Mouse (Mus musculus): ENCODE measurements around the gene Ctsd.

The Ctsd gene

GRCm38 (mm10) chr7:142400112-142400749 is 12.4 kb upstream of the Ctsd start:
- DNase-seq (ENCODE audit: low read depth, low spot score), result no peak

DNA sequence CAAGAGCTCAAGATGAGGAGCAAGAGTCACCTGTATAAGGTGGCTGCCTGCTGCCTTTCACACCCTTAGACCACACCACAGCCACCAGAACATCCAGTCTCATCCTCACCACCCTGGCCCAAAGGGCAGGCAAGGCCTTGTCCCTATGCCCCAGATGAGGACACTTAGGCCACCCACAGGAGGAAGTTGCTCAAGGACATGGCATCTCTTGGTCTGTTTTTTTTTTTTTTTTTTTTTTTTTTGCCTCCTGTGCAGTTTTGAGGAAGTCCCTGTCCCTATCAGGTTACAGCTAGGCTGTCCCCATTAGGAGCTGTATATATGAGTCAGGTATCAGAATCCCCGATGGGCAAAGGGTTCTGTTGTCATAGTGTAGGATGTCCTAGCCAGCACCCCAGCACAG is 11.4 kb upstream of the Ctsd start:
- DNase-seq (ENCODE audit: low read depth, low spot score), result peak; percentile 68

- DNase-seq (ENCODE audit: low read depth, low spot score), result no peak
These were observed 10.2 kb upstream of the Ctsd start for GRCm38 (mm10) chr7:142398052-142398451.

DNA sequence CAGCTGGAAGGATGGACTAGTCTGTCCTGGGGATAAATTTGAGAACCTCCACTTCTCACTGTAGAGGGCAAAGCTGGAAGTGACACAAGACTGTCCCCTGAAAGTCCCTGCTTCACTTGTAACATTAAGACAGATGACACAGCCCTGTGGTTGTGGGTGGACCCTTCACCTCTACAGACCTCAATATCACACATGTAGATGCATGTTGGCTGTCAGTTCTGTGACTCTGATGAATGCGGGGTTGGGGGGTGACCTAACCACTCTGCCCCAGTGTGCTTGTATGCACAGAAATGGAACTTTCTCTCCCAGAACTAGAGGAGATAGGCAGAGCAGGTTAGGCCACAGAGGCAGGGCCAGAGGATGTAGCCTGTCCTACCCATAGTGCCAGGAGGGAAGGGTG is 8.8 kb upstream of the Ctsd start:
- no peak for DNase-seq (ENCODE audit: low read depth, low spot score)

- no peak for DNase-seq (ENCODE audit: low read depth, low spot score)
These were observed 7.6 kb upstream of the Ctsd start for GRCm38 (mm10) chr7:142395472-142395871.

- no peak for DNase-seq (ENCODE audit: low read depth, low spot score)
These were observed 6.7 kb upstream of the Ctsd start for GRCm38 (mm10) chr7:142394261-142395190.

DNA sequence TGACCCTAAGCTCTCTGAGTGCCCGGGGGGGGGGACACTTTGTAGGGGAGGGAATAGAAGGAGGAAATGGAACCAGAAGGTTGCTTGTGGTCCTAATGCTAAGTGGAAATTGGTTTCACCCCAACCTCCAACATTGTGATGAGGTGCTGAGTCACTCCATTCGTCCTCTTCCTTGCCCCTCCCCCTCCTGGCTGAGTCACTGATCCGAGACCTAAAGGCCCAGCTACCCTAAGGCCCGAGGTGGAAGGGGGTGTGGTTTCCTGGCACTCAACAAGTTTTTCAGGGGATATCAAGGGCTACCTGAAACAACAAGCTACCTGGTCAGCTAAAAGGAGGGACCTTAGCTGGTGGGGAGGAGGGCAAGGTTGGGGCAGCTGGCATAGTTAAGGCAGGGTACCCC is 5.4 kb upstream of the Ctsd start:
- no peak for DNase-seq (ENCODE audit: low read depth, low spot score)

DNA sequence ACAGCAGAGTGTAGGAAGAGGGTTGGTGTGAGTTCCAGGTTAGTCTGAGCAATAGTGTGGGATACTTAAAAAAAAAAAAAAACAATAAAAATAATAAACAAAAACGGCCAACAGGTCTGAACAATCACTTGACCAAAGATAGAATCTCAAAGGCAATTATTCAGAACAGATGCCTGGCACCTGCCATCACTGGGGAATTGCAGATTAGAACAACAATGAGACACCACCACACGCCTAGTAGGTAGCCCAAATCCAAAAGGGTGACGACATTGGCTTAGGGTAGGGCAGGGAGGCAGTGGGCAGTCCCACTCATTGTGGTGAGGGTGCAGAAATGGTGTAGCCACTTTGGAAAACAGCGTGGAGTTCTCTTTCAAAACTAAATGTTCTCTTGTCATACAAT is 3.8 kb upstream of the Ctsd start:
- no peak for DNase-seq (ENCODE audit: low read depth, low spot score)

DNA sequence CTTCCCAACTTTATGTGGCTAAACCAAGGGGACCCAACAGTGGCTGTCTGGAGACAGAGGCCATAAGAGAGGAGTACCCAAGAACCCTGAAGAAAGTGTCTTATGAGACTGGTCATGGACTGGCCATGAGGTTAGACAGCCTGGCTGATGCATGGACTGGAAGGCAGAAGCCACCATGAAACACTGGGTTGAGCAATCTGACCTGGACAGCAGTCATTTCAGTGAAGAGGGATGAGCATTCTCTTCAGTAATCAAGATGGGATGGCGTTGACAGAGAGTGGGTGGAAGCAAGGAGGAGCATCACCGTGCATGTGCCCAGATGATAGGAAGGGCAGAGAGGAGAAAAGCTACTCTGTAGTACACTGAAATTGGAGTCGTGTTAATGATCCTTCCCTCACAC is 3.3 kb upstream of the Ctsd start:
- DNase-seq (ENCODE audit: low read depth, low spot score), result no peak

DNA sequence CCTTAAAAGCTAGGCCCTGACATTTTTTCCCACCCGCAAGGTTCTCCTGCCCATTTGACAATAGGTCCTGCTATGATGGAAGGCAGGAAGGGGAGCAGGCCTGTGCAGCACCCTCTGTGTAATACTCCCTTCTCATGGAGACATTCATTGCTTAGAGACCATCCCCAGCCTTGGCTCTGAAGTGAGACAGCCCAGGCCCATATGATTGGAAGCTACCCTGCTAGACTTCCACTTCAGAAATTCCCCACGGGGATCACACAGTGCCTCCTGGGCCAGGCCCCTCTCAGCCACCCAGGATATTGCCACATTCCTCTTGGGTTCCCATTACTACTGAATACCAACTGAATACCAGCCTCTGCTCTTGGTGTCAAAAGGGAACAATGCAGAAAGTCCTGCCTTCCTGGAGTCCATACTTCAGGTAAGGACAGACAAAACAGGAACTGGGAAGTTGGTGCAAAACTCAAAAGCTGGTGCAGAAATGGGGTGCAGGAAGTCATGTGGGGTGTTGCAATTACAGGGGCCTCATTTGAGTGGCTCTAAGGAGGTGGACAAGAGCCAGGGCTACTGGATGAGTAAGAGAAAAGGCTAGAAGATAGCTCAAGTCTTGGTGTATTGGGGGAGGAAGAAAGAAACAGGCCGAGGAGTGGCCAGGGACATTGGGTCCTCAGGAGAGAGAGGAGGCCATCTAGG is 2.3 kb upstream of the Ctsd start:
- DNase-seq (ENCODE audit: low read depth, low spot score), result no peak

DNA sequence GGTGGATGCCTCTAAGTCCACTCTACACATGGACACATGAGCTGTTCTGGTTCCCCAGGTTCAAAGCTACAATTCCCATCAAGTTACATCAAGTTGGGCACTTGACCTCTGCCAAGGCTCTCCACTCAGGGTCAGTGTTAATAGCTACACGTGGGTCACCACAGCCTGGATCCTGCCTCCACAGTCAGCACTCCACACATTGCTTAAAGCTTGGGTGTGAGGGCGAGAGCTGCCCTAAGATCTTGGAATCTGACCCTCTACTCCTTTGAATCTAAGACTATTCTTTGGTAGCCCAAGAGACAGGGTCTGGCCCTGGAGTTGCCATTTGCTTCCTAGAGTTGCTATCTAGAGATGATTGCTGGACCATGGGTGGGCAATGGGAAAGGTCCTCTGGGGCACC is 902 bp upstream of the Ctsd start:
- DNase-seq (ENCODE audit: low read depth, low spot score), result no peak

GRCm38 (mm10) chr7:142388198-142388597 is 360 bp upstream of the Ctsd start:
- DNase-seq (ENCODE audit: low read depth, low spot score), result no peak

GRCm38 (mm10) chr7:142386621-142387201 is 1.1 kb downstream of the Ctsd start:
- DNase-seq (ENCODE audit: low read depth, low spot score), result no peak

GRCm38 (mm10) chr7:142385742-142386403 is 2.0 kb downstream of the Ctsd start:
- no peak for DNase-seq (ENCODE audit: low read depth, low spot score)

DNA sequence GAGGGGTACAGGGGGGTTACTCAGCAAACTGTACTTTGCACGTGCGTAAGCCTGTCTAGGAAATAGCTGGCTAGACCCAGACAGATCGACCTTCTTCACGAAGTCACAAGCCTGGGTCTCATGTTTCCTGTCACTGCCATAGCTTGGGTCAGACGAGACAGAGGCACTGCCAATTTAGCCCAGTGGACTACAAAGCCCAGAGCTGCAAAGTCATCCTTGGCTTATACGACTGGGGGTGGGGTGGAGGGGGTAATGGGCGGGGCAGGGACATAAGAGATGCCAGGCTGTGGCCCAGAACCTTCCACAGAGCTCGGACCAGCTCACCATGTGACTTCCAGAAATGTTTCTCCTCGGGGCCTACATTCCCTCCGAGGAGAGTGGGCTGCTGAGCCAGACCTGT is 3.5 kb downstream of the Ctsd start:
- DNase-seq (ENCODE audit: low read depth, low spot score), result peak; percentile 84

DNA sequence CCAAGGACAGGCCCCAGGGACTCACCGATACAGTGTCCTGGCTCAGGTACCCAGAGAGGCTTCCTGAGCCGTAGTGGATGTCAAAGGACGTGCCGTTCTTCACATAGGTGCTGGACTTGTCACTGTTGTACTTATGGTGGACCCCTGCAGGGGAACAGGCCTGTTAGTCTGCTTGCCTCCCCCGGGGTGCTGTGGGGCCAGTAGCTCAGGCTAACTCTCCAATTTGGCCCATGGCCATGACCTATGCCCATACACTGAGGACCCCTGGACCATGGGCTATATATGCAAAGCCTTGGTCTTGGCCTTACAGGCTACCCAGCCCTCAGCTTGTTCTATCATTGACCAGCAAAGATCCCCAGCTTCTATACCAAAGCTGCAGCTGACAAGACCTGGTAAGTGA is 5.3 kb downstream of the Ctsd start, which contains the start of gene Gm49369:
TSS of gene Gm49369 (minus strand) at position 101 of the 400 bp plus-strand sequence.
- no peak for DNase-seq (ENCODE audit: low read depth, low spot score)

- no peak for DNase-seq (ENCODE audit: low read depth, low spot score)
These were observed 6.7 kb downstream of the Ctsd start for GRCm38 (mm10) chr7:142381175-142381574.

GRCm38 (mm10) chr7:142379186-142379585 is 8.7 kb downstream of the Ctsd start:
- no peak for DNase-seq (ENCODE audit: low read depth, low spot score)

GRCm38 (mm10) chr7:142377233-142377925 is 10.5 kb downstream of the Ctsd start:
- DNase-seq (ENCODE audit: low read depth, low spot score), result no peak

DNA sequence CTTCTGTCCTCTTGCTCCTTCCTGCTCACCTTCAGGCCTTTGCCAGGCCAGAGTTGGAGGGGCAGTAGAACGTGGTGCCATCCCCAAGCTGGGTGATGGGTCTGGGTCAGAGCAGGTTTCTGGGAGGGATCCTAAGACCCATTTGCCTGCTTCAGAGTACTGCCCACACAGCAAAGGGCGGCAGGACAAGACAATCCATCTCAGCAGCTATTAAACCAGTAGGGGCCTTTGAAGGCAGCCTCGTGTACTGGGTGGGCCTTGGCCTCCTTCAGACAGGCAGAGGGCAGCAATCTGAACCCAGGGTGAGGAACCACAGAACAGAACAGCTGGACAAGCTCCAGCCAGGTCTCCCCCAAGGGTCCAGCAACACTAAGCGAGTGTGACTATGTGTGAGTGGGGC is 11.7 kb downstream of the Ctsd start:
- no peak for DNase-seq (ENCODE audit: low read depth, low spot score)

- DNase-seq (ENCODE audit: low read depth, low spot score), result no peak
These were observed 12.5 kb downstream of the Ctsd start for GRCm38 (mm10) chr7:142375261-142375724.
